Mouse (Mus musculus) skeletal muscle tissue, postnatal 0 days (tissue): ENCODE results near the gene Mus81. TPM values are rescaled to one million over a fixed set of nuclear protein-coding genes. Genes with fewer than 3 reads are reported as not detected.

Source experiments
- polyA plus RNA-seq: library from polyadenylated mRNA; unstranded; fragments of >200 nt; fragmentation: Nextera tagmentation; extraction: Ambion mirVana; gene quantifications from 2 replicates; pipeline ENCODE4 v1.2.1, GENCODE M21; 2015

The Mus81 gene
- 29.2 and 31.8 TPM in 2 replicates for polyA plus RNA-seq

GRCm38 (mm10) chr19:5487768-5488550 is at the start of gene Mus81:
TSS of gene Mus81 (minus strand) at chr19:5488402.

DNA sequence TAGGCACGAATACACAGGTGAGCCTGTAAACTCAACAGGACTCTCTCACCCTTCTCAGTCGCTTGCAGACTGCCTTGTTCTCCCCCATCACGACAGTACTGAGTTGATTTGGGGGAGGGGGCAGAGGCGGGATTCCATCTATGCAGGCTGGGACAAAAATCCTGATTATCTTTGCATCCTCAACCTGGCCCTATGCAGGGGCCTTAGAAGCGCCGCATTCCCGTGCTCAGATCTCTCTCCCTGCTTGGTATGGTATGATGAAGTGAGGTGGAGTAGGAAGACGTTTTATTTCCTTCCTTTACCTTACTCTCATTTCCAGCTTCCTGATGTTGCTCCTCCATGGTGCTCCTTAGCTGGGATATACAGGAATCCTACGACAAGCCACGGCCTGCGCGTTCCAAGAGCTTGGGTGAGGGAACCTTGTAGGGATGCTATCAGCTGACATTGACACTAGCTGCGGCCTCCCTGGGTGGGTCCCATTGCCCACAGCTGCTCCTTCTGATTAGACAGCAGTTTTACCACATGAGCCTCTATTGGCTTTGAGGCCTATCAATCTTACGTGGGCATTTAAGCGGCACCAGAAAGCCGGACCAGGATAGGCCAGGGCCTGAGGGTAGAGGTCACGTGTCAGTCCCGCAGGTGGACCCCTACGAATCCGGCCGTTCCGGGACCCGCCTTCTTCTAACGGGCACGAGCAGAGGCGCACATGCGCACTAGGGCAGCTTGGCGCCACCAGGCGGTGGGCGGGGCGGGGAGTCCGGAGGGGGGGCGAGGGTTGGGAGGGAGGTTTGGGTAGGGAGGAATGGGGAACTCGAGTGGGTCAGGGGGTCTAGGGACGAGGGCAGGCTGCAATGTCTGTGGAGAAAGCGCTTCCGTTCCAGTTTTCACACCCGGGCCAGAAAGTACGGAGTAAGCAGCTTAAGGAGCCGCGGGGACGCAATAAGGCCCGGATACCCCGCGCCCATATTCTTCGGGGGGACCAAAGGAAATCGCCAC is 22.1 kb upstream of the Mus81 start, which contains the start of gene Snx32:
TSS of gene Snx32 (minus strand) at position 508 of the 996 bp plus-strand sequence.

DNA sequence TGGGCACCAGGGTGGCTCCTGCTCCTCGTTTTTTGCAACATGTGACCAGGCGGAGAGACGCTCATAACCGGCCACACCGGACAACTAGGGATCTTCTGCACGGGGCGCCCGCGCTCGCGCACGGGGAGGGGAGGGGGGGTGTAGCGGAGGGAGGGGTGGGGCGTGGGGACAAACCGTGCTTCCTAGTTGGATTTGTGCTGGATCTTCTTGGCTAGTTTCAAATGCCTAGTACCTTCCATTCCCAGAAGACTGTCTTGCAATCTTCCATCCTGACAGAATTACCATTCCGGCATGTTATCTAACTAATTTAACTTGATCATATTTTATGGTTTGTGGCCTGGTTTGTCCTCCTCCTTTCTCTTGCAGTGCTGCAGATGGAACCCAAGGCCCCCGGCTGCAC is 15.5 kb upstream of the Mus81 start, which contains the start of gene 1700020D05Rik:
TSS of gene 1700020D05Rik (minus strand) at position 101 of the 400 bp plus-strand sequence.

DNA sequence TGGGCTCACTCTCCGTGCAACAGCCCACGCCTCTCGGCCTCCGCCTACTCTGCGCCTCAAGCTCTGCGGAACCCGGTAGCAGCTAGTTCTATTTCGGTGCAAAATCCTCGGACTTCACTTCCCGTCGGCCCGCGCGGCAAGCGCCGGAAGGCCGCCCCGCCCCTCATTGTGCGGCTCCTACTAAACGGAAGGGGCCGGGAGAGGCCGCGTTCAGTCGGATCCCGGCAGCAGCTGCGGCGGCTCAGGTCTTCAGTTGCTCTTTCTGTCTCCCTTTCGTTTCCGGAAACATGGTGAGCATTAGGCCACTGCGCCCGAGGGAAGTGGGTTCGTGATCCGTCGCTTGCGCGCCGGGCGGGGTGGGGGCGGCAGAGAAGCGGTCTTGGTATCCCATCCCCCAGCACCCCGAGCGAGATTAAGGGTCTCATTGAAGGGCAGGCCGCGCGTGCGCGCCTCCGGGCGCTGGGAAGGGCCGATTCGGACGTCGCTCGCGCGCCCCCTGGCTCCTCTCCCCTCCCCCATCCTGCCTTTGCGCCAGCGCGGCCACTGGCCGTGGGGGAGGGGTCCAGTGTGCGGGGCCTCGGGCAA is 2.2 kb upstream of the Mus81 start, which contains the start of gene Cfl1:
TSS of gene Cfl1 (plus strand) at position 143 of the 585 bp plus-strand sequence.

DNA sequence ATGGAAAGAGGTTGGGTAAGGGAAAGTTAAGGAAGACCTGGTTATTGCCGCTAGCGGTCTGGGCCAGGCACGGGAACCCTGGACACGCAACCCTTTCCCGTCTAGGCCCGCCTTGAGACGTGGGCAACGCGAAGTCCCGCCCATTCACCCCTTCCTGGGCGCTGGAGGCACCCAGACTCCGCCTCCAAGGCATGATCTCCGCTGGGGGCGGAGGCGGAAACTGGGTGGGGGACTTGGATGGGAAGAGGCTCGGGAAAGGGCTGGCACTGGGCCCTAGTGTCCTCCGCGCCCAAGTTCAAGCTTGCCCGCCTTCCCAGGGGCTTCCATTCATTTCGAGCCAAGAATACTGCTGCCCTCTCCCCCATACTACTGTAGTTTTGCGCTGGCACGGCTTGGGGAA is 14.5 kb downstream of the Mus81 start, which contains the start of gene Efemp2:
TSS of gene Efemp2 (plus strand) at position 235 of the 400 bp plus-strand sequence.

DNA sequence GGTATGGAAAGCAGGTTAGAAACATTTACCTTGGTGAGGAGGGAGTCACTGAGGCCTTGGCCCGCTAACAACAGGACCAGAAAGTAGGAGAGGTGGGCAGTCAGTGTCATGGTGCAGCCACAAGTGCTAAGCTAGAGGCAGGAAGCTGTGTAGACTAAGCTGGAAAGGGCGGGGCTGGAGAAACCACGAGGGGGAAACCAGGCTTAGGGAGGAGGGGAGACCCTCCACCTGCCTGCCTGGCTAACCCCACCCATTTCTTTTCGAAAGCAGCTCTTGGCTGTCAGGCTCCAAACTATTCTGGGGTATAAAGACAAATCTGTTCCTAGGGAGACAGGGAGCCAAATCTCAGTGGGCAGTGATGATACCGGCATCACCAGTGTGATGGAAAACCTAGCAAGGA is 19.8 kb downstream of the Mus81 start, which contains the start of gene Ctsw:
TSS of gene Ctsw (minus strand) at position 134 of the 400 bp plus-strand sequence.

GRCm38 (mm10) chr19:5460465-5460911 is 27.7 kb downstream of the Mus81 start, which contains the start of gene Fibp:
TSS of gene Fibp (plus strand) at chr19:5460615.

GRCm38 (mm10) chr19:5457746-5458442 is 30.3 kb downstream of the Mus81 start, which contains the start of gene Ccdc85b:
TSS of gene Ccdc85b (minus strand) at chr19:5457894.

DNA sequence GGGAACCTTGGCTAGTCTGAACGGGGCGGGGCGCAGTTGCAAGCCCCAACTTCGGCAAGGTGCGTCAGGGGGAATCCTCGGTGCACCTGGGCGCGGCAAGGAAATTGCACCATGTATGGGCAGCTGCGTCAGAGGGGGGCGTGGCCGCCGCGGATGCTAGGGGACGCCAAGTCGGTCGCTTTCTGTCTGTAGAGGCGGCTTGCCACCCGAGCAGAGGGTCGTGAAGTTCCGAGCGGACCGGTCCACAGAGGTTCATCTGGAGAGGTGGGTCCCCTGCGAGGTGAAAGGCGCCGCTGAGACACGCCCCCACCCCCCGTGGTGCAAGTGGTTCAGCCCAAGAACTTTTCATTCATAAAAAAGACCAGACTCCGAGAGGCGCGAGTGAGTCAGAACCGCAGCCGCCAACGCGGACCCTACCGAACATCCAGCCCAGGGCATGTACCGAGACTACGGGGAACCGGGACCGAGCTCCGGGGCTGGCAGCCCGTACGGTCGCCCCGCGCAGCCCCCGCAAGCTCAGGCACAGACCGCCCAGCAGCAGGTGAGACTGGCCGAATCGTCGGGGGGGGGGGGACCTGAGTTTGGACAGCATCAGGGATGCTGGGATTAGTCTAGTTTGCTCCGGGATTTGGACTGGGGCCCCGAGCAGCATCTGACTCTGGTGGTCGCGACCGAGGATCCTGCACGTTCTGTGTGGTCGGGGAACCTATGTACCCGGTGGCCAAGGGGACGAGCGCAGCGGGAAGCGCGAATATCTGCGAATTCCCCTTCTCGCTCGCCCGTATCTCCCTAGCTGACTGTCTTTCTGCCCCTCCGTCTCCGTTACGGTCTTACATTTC is 40.5 kb downstream of the Mus81 start, which contains the start of gene Fosl1:
TSS of gene Fosl1 (plus strand) at position 33 of the 839 bp plus-strand sequence.

Other genes starting within 250 kb of the Mus81 start
- gene Pacs1, start 215.3 kb downstream of the Mus81 start, polyA plus RNA-seq, result 6.6 and 7.4 TPM in 2 replicates
- gene Sf3b2, start 192.9 kb downstream of the Mus81 start, polyA plus RNA-seq, result 128 and 129 TPM in 2 replicates
- 0.45 and 0.57 TPM in 2 replicates for gene Gal3st3, start 190.1 kb downstream of the Mus81 start, polyA plus RNA-seq
- gene Catsper1, start 152.7 kb downstream of the Mus81 start, polyA plus RNA-seq, result not detected in 2 replicates
- gene Cst6, start 138.8 kb downstream of the Mus81 start, polyA plus RNA-seq, result 4.5 and 13.1 TPM in 2 replicates
- gene Eif1ad, start 121.7 kb downstream of the Mus81 start, polyA plus RNA-seq, result 21.4 and 25.3 TPM in 2 replicates
- gene Banf1, start 121.2 kb downstream of the Mus81 start, polyA plus RNA-seq, result 216 and 231 TPM in 2 replicates
- gene Sart1, start 99.7 kb downstream of the Mus81 start, polyA plus RNA-seq, result 22.0 and 29.6 TPM in 2 replicates
- gene Tsga10ip, start 85.9 kb downstream of the Mus81 start, polyA plus RNA-seq, result 0.13 TPM in 1 of 2 replicates, not detected in the other
- 361 and 364 TPM in 2 replicates for gene Drap1, start 63.4 kb downstream of the Mus81 start, polyA plus RNA-seq
- 46.1 and 48.8 TPM in 2 replicates for gene AI837181, start 63.3 kb downstream of the Mus81 start, polyA plus RNA-seq
- not detected in 2 replicates for gene Fosl1, start 40.9 kb downstream of the Mus81 start, polyA plus RNA-seq
- 6.8 and 8.5 TPM in 2 replicates for gene Ccdc85b, start 30.5 kb downstream of the Mus81 start, polyA plus RNA-seq
- 59.8 and 61.8 TPM in 2 replicates for gene Fibp, start 27.8 kb downstream of the Mus81 start, polyA plus RNA-seq
- 0.15 and 0.55 TPM in 2 replicates for gene Ctsw, start 19.9 kb downstream of the Mus81 start, polyA plus RNA-seq
- gene Efemp2, start 14.4 kb downstream of the Mus81 start, polyA plus RNA-seq, result 53.2 and 70.8 TPM in 2 replicates
- gene Cfl1, start 2.1 kb upstream of the Mus81 start, polyA plus RNA-seq, result 666 and 916 TPM in 2 replicates
- 0.14 TPM in 1 of 2 replicates, not detected in the other for gene 1700020D05Rik, start 15.4 kb upstream of the Mus81 start, polyA plus RNA-seq
- gene Snx32, start 22.1 kb upstream of the Mus81 start, polyA plus RNA-seq, result 6.4 and 8.5 TPM in 2 replicates
- gene Ovol1, start 72.2 kb upstream of the Mus81 start, polyA plus RNA-seq, result 0.65 TPM in 1 of 2 replicates, not detected in the other
- 1.1 and 2.0 TPM in 2 replicates for gene Ap5b1, start 79.6 kb upstream of the Mus81 start, polyA plus RNA-seq
- 48.4 and 58.1 TPM in 2 replicates for gene Rnaseh2c, start 113.5 kb upstream of the Mus81 start, polyA plus RNA-seq
- gene Kat5, start 121.8 kb upstream of the Mus81 start, polyA plus RNA-seq, result 28.4 and 28.8 TPM in 2 replicates
- 24.4 and 28.3 TPM in 2 replicates for gene Rela, start 149.1 kb upstream of the Mus81 start, polyA plus RNA-seq
- gene Sipa1, start 175.3 kb upstream of the Mus81 start, polyA plus RNA-seq, result 20.3 and 21.1 TPM in 2 replicates
- gene Map3k11, start 200.3 kb upstream of the Mus81 start, polyA plus RNA-seq, result 15.5 and 16.8 TPM in 2 replicates
- gene Pcnx3, start 200.5 kb upstream of the Mus81 start, polyA plus RNA-seq, result 4.7 and 6.5 TPM in 2 replicates
- gene Kcnk7, start 216.0 kb upstream of the Mus81 start, polyA plus RNA-seq, result 0.35 and 0.52 TPM in 2 replicates
- gene Ehbp1l1, start 237.9 kb upstream of the Mus81 start, polyA plus RNA-seq, result 133 and 144 TPM in 2 replicates
- 85.5 and 88.0 TPM in 2 replicates for gene Fam89b, start 241.3 kb upstream of the Mus81 start, polyA plus RNA-seq